Mouse (Mus musculus) kidney, postnatal 10 days (tissue): ENCODE measurements around the gene Prkd2.

Experiments
- DNase-seq: peaks from one replicate; pipeline ENCODE4 v3.0.0; 2021; ENCODE audit warnings: mixed read lengths

Prkd2 gene

DNA sequence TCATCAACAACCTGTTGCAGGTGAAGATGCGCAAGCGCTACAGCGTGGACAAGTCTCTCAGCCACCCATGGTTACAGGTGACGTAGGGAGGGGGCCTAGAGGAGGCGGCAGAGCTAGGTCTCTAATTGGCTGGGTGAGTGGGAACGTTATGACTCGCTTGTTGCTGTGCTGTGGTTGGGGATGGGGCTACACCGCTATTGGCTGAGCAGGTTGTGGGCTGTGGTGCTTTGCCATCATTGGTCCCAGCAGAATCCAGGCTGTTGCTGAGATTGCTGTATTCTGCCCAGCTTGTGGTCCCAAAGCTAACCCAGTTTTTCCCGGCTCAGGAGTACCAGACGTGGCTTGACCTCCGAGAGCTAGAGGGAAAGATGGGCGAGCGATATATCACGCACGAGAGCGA, 26.8 kb downstream of the Prkd2 start:
- DNase-seq = peak; percentile 68

- no peak for DNase-seq
Observed at GRCm38 (mm10) chr7:16871600-16871999, 28.9 kb downstream of the Prkd2 start.

DNA sequence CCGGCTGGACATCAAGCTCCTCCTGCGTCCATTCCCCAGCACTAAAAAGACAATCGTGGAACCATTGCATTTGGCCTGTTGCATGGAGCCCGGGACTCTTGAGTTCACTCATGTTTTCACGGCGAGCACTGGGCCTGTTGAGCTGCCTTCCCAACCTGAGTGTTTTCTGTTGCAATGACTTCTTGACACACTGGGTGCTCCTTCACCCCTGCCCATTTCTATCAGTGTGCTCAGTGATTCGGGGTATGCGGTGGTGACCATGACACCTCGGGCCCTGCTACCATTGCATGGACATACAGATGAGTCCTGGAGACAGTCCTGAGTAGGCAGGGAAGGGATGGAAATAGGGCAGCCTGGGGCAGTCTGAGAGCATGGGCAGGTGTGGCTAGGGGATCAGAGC, 29.8 kb downstream of the Prkd2 start:
- no peak for DNase-seq

- DNase-seq = no peak
Observed at GRCm38 (mm10) chr7:16873392-16873791, 30.7 kb downstream of the Prkd2 start.

- DNase-seq = peak; percentile 85
Observed at GRCm38 (mm10) chr7:16874190-16874589, 31.5 kb downstream of the Prkd2 start.

DNA sequence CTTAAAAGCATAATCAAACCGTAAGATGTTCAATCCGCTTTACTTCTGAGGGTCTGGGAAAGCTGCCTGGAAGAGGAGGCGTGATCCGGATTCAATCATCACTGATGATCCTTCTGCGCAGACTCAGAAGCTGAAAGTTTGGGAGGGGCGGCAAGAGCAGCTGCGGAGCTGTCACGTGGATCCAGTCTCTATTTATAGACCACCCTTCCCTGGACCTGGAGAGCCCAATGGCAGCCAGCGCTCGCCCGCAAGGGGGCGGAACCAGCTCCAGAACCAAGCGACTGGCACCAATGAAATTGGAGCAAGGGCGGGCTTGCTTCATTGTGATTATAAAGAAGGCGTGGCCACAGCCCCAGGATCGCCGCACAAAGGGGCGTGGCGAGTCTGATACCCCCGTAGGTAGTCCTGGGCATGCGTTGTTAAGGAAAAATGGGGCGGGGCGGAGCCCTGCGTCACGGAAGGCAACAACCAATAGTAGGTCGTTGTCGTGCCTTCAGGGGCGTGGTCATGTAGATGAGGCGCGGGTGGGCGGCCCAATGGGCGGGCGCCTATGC, 32.1 kb downstream of the Prkd2 start:
- peak; percentile 100 for DNase-seq

DNA sequence AGATGAGACGGTGACA, 32.4 kb downstream of the Prkd2 start, which contains the start of gene Dact3:
Gene Dact3 (plus strand): TSS at position 8 of the 16 bp plus-strand sequence.
- no peak for DNase-seq

- no peak for DNase-seq
Observed at GRCm38 (mm10) chr7:16875326-16875725, 32.6 kb downstream of the Prkd2 start.

- no peak for DNase-seq
Observed at GRCm38 (mm10) chr7:16876006-16876405, 33.3 kb downstream of the Prkd2 start.

GRCm38 (mm10) chr7:16876608-16877007, 33.9 kb downstream of the Prkd2 start:
- peak; percentile 73 for DNase-seq

DNA sequence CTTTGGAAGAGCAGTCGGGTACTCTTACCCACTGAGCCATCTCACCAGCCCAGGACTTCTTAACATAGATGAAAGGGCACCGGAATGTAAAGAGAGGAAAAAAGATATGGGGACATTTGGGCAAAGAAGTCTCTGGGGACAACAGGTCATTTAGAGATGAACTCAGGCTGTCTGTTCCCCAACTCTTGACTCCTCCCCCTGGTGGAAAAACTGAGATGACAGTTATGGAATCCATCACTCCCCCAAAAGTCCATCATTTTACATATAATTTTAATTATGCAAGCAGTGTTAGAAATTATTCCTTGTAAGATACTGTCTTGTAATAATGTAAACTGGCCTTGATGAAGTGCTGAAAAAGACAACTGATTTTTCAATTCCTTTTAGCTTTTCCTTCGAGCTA, 35.0 kb downstream of the Prkd2 start:
- no peak for DNase-seq

DNA sequence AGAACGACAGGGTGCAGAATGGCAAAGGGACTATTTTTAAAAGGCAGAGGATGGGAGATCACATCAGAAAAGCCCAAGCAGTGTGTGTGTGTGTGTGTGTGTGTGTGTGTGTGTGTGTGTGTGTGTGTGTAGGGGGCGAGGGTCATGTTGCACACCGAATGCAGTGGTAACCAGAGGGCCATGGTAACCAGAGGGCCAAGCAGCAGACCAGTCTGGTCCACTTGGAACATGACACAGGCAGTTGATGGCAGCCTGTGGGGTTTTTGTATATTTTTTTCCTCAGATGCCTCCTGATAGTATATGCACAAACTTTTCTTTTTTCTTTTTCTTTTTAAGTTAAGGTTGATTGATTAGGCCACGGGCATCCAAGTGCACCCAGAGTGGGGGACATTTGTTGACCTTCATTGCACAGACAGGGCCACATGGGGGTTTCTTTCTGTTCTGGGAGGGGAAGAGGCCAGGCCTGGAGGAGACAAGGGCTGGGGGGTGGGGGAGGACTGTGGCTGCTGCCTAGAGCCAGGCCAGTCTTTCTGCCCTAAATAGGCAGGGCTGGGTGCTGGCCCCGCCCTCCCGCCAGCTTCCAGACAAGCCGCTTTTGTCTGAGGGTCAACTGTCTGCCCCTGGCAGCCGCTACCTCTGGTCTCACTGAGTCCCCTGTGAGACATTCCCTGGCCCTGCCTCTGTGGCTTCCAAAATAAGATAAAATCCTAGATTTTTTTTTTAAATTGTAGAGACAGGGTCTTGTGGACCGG, 37.3 kb downstream of the Prkd2 start:
- peak; percentile 73 for DNase-seq

DNA sequence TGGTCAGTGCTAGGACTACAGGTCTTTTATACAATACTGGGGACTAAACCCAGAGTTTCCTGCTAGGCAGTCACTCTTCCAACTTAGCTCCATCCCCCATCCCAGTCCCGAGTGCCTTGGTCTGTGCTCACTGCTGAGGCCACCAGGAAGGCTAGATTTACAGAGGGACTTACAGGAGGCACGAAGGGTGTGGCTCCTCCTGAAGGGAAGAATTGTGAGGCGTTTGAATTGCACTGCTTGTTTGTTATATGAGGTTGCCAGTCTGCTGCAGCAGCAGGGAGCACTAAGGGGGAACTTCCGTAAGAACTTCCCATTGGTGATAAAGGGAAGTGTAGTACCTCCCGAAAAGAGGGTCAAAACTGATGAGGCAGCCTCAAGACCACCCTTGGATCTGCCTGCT, 37.9 kb downstream of the Prkd2 start:
- DNase-seq = no peak

DNA sequence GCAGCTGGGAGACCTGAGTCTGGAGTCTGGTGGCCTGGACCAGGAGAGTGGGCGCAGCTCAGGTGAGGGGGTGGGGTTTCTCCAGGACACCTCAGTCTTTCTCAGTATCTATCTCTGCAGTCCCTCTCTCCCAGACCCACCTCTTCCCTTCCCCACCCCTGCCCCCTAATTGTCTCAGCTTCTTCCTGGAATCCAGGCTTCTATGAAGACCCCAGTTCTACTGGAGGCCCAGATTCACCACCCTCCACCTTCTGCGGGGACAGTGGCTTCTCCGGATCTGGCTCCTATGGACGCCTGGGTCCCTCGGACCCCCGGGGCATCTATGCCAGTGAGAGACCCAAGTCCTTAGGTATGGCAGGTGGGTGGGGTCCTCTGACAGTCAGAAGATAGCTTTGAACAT, 40.5 kb downstream of the Prkd2 start:
- DNase-seq = no peak

- DNase-seq = no peak
Observed at GRCm38 (mm10) chr7:16884334-16884733, 41.6 kb downstream of the Prkd2 start.

- DNase-seq = no peak
Observed at GRCm38 (mm10) chr7:16885271-16885776, 42.6 kb downstream of the Prkd2 start.

DNA sequence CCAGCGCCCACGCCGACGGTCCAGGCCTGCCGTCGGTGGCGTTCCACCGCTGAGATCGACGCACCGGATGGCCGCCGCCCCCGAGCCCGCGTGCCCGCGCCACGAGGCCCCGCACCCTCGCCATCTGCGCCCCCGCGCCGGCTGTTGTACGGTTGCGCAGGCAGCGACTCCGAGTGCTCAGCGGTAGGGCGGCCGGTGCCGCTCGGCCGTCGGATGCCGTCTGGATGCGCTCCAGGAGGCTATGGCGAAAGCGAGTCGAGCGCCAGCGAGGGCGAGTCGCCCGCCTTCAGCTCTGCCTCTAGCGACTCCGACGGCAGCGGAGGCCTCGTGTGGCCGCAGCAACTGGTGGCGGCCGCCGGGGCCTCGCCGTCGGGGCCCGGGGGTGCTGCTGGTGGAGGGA, 43.2 kb downstream of the Prkd2 start:
- no peak for DNase-seq

- peak; percentile 73 for DNase-seq
Observed at GRCm38 (mm10) chr7:16890536-16890935, 47.8 kb downstream of the Prkd2 start.

- peak; percentile 92 for DNase-seq
Observed at GRCm38 (mm10) chr7:16890944-16891343, 48.2 kb downstream of the Prkd2 start.

DNA sequence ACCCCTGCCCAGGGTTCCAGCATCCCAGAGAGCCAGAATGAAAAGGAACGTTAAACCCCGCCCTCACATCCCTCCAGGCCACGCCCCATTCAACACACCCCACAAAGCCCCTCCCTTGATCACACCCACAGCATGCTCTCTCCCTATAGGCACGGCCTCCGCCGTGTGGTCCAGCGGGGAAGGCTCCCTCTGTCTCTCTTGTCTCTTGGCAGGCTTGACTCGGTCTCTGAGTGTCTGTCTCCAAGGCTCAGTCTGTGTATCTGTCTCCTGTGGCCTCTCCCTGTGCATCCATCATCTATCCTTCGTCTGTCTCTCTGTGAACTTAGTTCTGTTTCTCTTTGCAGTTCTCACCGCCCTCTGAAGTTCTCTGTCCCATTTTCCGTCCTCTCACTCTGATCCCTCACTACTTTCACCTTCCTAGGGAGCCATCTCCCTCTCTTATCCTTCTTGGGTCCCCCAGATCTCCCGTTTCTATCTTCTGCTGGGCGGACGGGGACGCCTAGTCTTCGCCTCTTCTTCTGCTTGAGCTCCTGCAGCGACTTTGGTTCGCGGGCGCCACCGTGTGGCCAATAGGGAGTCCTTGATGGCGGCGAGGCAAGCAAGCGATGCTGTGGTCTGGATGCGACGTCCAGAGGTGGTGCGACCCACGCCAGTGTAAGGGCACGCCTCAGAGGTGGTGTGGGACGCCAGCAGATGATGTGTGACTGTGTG, 49.1 kb downstream of the Prkd2 start, which contains the start of gene Gng8:
Gene Gng8 (plus strand): TSS at position 146 of the 711 bp plus-strand sequence.
- DNase-seq = peak; percentile 94

DNA sequence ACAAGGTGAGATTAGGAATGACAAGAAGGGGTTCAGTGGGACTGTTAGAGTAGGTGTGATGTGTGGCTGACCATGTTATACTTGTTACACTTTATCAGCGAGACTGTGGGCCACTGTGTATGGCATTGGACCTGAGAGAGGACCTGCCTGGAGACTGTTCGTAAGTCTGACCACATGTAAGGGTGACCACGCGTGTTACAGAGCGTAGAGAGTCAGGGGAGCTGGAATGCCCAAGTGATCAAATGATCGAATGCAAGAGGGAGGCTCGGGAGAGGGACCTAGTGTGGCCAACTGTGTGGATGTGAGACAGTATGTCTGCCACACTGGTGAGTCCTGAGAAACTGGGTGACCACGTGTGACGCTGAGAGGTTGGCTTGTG, 49.6 kb downstream of the Prkd2 start:
- no peak for DNase-seq

DNA sequence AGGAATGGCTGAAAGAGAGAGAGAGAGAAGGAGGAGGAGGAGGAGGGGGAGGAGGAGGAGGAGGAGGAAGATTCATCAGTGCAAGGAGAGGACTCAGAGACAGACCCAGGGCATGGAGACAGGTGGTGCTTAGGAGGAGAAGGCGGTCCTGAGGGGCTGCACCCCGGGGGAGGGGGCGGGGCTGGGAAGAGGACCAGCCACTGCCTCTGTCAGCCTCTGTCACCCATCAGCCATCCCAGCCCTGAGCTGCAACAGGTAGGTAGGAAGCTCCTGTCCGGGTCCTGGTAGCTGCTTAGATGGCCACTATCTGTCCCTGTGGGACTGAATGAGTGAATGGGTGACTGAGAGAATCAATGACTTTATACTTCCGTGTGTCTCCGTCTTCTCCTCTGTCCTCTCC, 50.9 kb downstream of the Prkd2 start:
- DNase-seq = no peak

DNA sequence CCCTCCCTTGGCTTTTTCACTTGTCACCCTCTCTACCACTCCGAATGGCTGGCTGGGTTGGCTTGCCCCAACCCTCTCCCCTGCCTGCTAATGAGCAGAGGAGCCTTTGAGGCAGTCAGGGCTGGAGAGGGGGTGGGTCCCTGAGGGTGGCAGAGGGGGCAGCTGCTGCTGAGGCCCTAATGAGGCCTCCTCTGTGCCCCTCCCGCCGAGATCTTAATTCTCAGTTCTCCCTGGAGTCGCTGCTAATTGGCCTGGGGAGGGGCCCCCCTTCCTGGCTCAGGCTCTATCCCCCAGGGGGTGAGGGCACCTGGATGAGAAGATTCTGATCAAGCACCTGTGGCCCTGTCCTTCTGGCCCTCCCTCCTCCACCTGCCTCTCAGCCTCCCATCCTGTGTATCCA, 51.6 kb downstream of the Prkd2 start:
- DNase-seq = no peak

- DNase-seq = peak; percentile 89
Observed at GRCm38 (mm10) chr7:16895000-16895399, 52.3 kb downstream of the Prkd2 start.

GRCm38 (mm10) chr7:16895511-16895910, 52.8 kb downstream of the Prkd2 start:
- no peak for DNase-seq
